22 mouse cellular contexts compared by ENCODE assay signal in the genomic region with DNA sequence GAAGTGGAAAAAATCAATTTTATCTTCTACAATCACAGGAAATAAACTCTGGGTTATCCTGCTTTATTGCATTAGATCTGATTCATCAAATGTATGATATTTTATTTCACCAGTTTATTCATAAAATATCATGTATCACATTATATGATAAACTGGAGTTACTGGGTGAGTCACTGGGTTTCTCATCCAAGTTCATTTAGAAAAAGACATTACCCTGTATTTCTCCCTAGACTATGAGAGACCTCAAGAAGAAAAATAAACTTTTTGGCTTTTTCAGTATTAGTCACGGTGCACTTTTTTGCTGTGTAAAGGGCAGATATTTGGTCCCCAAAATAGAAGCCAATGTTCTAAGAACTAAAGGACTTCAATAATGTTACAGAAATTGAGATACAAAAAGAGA.
DNase-seq lines count a peak whose midpoint lies in the region; TF ChIP-seq lines count a peak whose summit lies in the region.
"Had no signal": no experiment of that assay in that cellular context is flagged by ENCODE, and none has a peak within 500 bp of the region (broad histone marks: within the 10 kb centered on the region; RNA-seq: fewer than 3 reads in every experiment).

No protein-coding gene starts in this region.

- H3K79me3 ChIP-seq in C2C12 (ENCODE audit: low read depth) = no peaks in the 10 kb centered on the region

- no peak overlapping the region for H3K27ac ChIP-seq in limb, embryonic 10.5 days
- H3K27ac ChIP-seq: embryonic facial prominence, embryonic 13.5 days; embryonic facial prominence, embryonic 15.5 days; forebrain, embryonic 10.5 days; forebrain, embryonic 12.5 days had no signal

- no peaks in the 10 kb centered on the region for H3K27me3 ChIP-seq in C2C12 (ENCODE audit: control insufficient read depth, insufficient read depth, insufficient read length)
- no peaks in the 10 kb centered on the region for H3K27me3 ChIP-seq in limb, embryonic 10.5 days (ENCODE audit: low read depth, poor library complexity, severe bottlenecking)
- H3K27me3 ChIP-seq: embryonic facial prominence, embryonic 13.5 days; embryonic facial prominence, embryonic 15.5 days; forebrain, embryonic 12.5 days had no signal

- H3K9me3 ChIP-seq in limb, embryonic 10.5 days (replicated peaks) = no peaks in the 10 kb centered on the region
- H3K9me3 ChIP-seq: embryonic facial prominence, embryonic 13.5 days; embryonic facial prominence, embryonic 15.5 days; forebrain, embryonic 10.5 days; forebrain, embryonic 12.5 days; G1E had no signal

- H3K79me2 ChIP-seq in C2C12 (ENCODE audit: control insufficient read depth, insufficient read depth) = no peaks in the 10 kb centered on the region

- peak; percentile 68 for DNase-seq in NIH3T3 (ENCODE audit: low read depth)
- DNase-seq in fibroblast of lung, adult 2 months (ENCODE audit: low read depth) = peak; percentile 19
- no peak for DNase-seq in kidney, postnatal 25 days
- no peak for DNase-seq in adrenal gland, postnatal 4 days (ENCODE audit: low spot score in 2 of 2)
- DNase-seq in limb, embryonic 10.5 days (ENCODE audit: low spot score) = no peak
- no peak for DNase-seq in heart, adult 8-10 months (ENCODE audit: low spot score)
- DNase-seq: adrenal gland, adult 2 months; adrenal gland, postnatal 10 days; adrenal gland, postnatal 25 days; B cell, adult 2 months; cerebellum, adult 11-12 months; cerebellum, adult 2 months; cerebellum, adult 9-10 months; cerebellum, postnatal 10 days; cerebellum, postnatal 25 days; embryo, embryonic 11 days had no signal

- H3ac ChIP-seq in C2C12 (ENCODE audit: control insufficient read depth, insufficient read length, low read depth) = no peak overlapping the region

- 98% methylated on average over 1 of the region's 1 CpGs for WGBS in limb, embryonic 10.5 days

- no peaks in the 10 kb centered on the region for H3K4me1 ChIP-seq in limb, embryonic 10.5 days
- H3K4me1 ChIP-seq: embryonic facial prominence, embryonic 15.5 days; forebrain, embryonic 10.5 days; forebrain, embryonic 12.5 days had no signal

- no peaks in the 10 kb centered on the region for H3K36me3 ChIP-seq in C2C12 (ENCODE audit: control insufficient read depth, insufficient read depth)
- H3K36me3 ChIP-seq in limb, embryonic 10.5 days = no peaks in the 10 kb centered on the region
- H3K36me3 ChIP-seq: embryonic facial prominence, embryonic 13.5 days; embryonic facial prominence, embryonic 15.5 days; forebrain, embryonic 10.5 days; forebrain, embryonic 12.5 days; G1E had no signal

- no peak for TF ChIP-seq CTCF in C2C12 (IDR thresholded peaks at IDR 0.05; ENCODE audit: control insufficient read depth, insufficient read depth, insufficient read length)

- no peak overlapping the region for H3K4me3 ChIP-seq in C2C12 (ENCODE audit: insufficient read depth, poor library complexity, severe bottlenecking)
- no peak overlapping the region for H3K4me3 ChIP-seq in limb, embryonic 10.5 days
- H3K4me3 ChIP-seq: embryonic facial prominence, embryonic 13.5 days; embryonic facial prominence, embryonic 15.5 days; forebrain, embryonic 10.5 days; forebrain, embryonic 12.5 days had no signal

TF ChIP-seq in C2C12, 6 proteins besides CTCF, POLR2A, EP300 and RAD21:
- TF ChIP-seq MAX (IDR thresholded peaks at IDR 0.05) (no peak), CEBPB (IDR thresholded peaks at IDR 0.05; ENCODE audit: low read depth) (peak; percentile 32), MYOG (IDR thresholded peaks at IDR 0.05; ENCODE audit: control insufficient read depth, extremely low read depth, insufficient read length) (no peak), FOSL1 (IDR thresholded peaks at IDR 0.05; ENCODE audit: insufficient read depth, low read length, poor library complexity, severe bottlenecking) (peak; percentile 42)
TF ChIP-seq in C2C12: peak in this region for 2.

Comparison
In these comparisons a context has a peak if more than half of its experiments do, and no peak if none do; other contexts are left out.
1. DNase-seq: peak in NIH3T3 (single experiment) and fibroblast of lung, adult 2 months (single experiment); none in kidney, postnatal 25 days (0 of 2), adrenal gland, postnatal 4 days (0 of 2), limb, embryonic 10.5 days (single experiment) and heart, adult 8-10 months (single experiment).